16 mouse cellular contexts compared by ENCODE assay signal in the genomic region with DNA sequence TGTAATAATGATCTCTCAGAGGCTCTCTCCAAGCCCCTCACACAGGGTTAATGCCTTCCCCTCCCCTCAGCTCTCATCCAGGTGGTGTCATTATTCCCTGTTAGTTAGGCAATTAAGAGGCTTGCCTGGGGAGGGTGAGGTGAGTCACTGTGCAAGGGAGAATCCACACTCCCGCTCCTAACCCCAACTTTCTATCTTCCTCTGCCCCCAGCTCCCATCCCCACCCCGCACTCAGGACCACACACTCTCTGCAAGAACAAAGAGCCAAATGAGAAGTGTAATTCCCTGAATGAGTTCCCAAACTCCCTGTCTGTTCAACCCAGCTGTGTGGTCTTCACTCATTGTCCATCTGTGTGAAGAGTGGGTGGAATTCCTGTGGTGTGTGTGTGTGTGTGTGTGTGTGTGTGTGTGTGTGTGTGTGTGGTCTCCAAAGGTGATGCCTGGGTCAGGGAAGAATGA.
DNase-seq lines count a peak whose midpoint lies in the region; ATAC-seq lines count a peak whose summit lies in the region.
"Had no signal": no experiment of that assay in that cellular context is flagged by ENCODE, and none has a peak within 500 bp of the region (broad histone marks: within the 10 kb centered on the region; RNA-seq: fewer than 3 reads in every experiment).

No protein-coding gene starts in this region.

- DNase-seq in Muller cell, postnatal 12 days (ENCODE audit: inconsistent ontology term): peak; percentile 91
- DNase-seq in embryonic facial prominence, embryonic 14.5 days (ENCODE audit: low spot score): peak; percentile 76
- DNase-seq in limb, embryonic 10.5 days (ENCODE audit: low spot score): peak; percentile 40
- no peak for DNase-seq in kidney, adult 9 months
- no peak for DNase-seq in adrenal gland, adult 2 months
- DNase-seq: cerebellum, postnatal 36 days; gastrocnemius, postnatal 14 days; liver, postnatal 0 days; thymus, adult 18-20 months had no signal

- H3K9ac ChIP-seq in hindbrain, embryonic 15.5 days: no peak overlapping the region
- no peak overlapping the region for H3K9ac ChIP-seq in hindbrain, embryonic 13.5 days
- no peak overlapping the region for H3K9ac ChIP-seq in embryonic facial prominence, embryonic 14.5 days (ENCODE audit: low read depth, low read length)
- H3K9ac ChIP-seq in liver, embryonic 12.5 days: no peak overlapping the region
- H3K9ac ChIP-seq: heart, embryonic 12.5 days; liver, postnatal 0 days; midbrain, embryonic 13.5 days; neural tube, embryonic 12.5 days had no signal

- ATAC-seq in hindbrain, embryonic 15.5 days (ENCODE audit: low FRiP score, low read depth): peak; percentile 50
- ATAC-seq in hindbrain, embryonic 13.5 days (ENCODE audit: low FRiP score): no peak
- ATAC-seq in embryonic facial prominence, embryonic 14.5 days (ENCODE audit: low read depth): peak; percentile 75
- no peak for ATAC-seq in liver, embryonic 12.5 days
- ATAC-seq: liver, postnatal 0 days; midbrain, embryonic 13.5 days had no signal

- 32% methylated on average over 2 of the region's 2 CpGs for WGBS in hindbrain, embryonic 15.5 days
- WGBS in hindbrain, embryonic 13.5 days: 51% methylated on average over 2 of the region's 2 CpGs
- 39% methylated on average over 2 of the region's 2 CpGs for WGBS in embryonic facial prominence, embryonic 14.5 days
- 38% methylated on average over 2 of the region's 2 CpGs for WGBS in limb, embryonic 10.5 days
- 46% methylated on average over 2 of the region's 2 CpGs for WGBS in liver, embryonic 12.5 days (ENCODE audit: insufficient replicate concordance)

- no peak overlapping the region for H3K27ac ChIP-seq in hindbrain, embryonic 15.5 days (replicated peaks)
- H3K27ac ChIP-seq in hindbrain, embryonic 13.5 days: no peak overlapping the region
- H3K27ac ChIP-seq in embryonic facial prominence, embryonic 14.5 days (replicated peaks; ENCODE audit: low read depth, low read length): 0 out of 2 replicates have a peak overlapping the region, but pooled peaks have one; percentile 15
- H3K27ac ChIP-seq in limb, embryonic 10.5 days: peak overlapping the region; percentile 62
- H3K27ac ChIP-seq in liver, embryonic 12.5 days: no peak overlapping the region
- H3K27ac ChIP-seq: macrophage; midbrain, embryonic 13.5 days; neural tube, embryonic 12.5 days had no signal

- H3K27me3 ChIP-seq in hindbrain, embryonic 15.5 days: no peaks in the 10 kb centered on the region
- H3K27me3 ChIP-seq in hindbrain, embryonic 13.5 days: no peaks in the 10 kb centered on the region
- no peaks in the 10 kb centered on the region for H3K27me3 ChIP-seq in embryonic facial prominence, embryonic 14.5 days (replicated peaks; ENCODE audit: control insufficient read depth, insufficient read depth, low read length)
- no peaks in the 10 kb centered on the region for H3K27me3 ChIP-seq in limb, embryonic 10.5 days (ENCODE audit: low read depth, poor library complexity, severe bottlenecking)
- no peaks in the 10 kb centered on the region for H3K27me3 ChIP-seq in liver, embryonic 12.5 days (replicated peaks)
- H3K27me3 ChIP-seq: heart, embryonic 12.5 days; midbrain, embryonic 13.5 days; neural tube, embryonic 12.5 days had no signal

- no peaks in the 10 kb centered on the region for H3K9me3 ChIP-seq in hindbrain, embryonic 15.5 days
- H3K9me3 ChIP-seq in hindbrain, embryonic 13.5 days: no peaks in the 10 kb centered on the region
- no peaks in the 10 kb centered on the region for H3K9me3 ChIP-seq in embryonic facial prominence, embryonic 14.5 days (ENCODE audit: control insufficient read depth, low read length)
- H3K9me3 ChIP-seq in limb, embryonic 10.5 days (replicated peaks): no peaks in the 10 kb centered on the region
- H3K9me3 ChIP-seq in liver, embryonic 12.5 days (replicated peaks): no peaks in the 10 kb centered on the region
- H3K9me3 ChIP-seq: heart, embryonic 12.5 days; midbrain, embryonic 13.5 days; neural tube, embryonic 12.5 days had no signal

- H3K4me3 ChIP-seq in hindbrain, embryonic 15.5 days: no peak overlapping the region
- no peak overlapping the region for H3K4me3 ChIP-seq in hindbrain, embryonic 13.5 days
- H3K4me3 ChIP-seq in embryonic facial prominence, embryonic 14.5 days (ENCODE audit: low read depth, low read length): no peak overlapping the region
- no peak overlapping the region for H3K4me3 ChIP-seq in limb, embryonic 10.5 days
- H3K4me3 ChIP-seq in liver, embryonic 12.5 days: no peak overlapping the region
- H3K4me3 ChIP-seq: heart, embryonic 12.5 days; midbrain, embryonic 13.5 days; neural tube, embryonic 12.5 days had no signal

- H3K4me1 ChIP-seq in hindbrain, embryonic 15.5 days (replicated peaks): peaks cover 13% of the 10 kb centered on the region
- H3K4me1 ChIP-seq in hindbrain, embryonic 13.5 days (replicated peaks): peaks cover 22% of the 10 kb centered on the region
- H3K4me1 ChIP-seq in embryonic facial prominence, embryonic 14.5 days (ENCODE audit: control insufficient read depth, insufficient read depth, low read length): peaks cover 11% of the 10 kb centered on the region
- H3K4me1 ChIP-seq in limb, embryonic 10.5 days: peaks cover 25% of the 10 kb centered on the region
- H3K4me1 ChIP-seq in liver, embryonic 12.5 days: no peaks in the 10 kb centered on the region
- H3K4me1 ChIP-seq: heart, embryonic 12.5 days had no signal

- no peak overlapping the region for H3K4me2 ChIP-seq in hindbrain, embryonic 15.5 days
- H3K4me2 ChIP-seq in hindbrain, embryonic 13.5 days: no peak overlapping the region
- no peak overlapping the region for H3K4me2 ChIP-seq in embryonic facial prominence, embryonic 14.5 days (ENCODE audit: low read depth, low read length)
- no peak overlapping the region for H3K4me2 ChIP-seq in liver, embryonic 12.5 days
- H3K4me2 ChIP-seq: heart, embryonic 12.5 days; midbrain, embryonic 13.5 days; neural tube, embryonic 12.5 days had no signal

- H3K36me3 ChIP-seq in hindbrain, embryonic 15.5 days: no peaks in the 10 kb centered on the region
- no peaks in the 10 kb centered on the region for H3K36me3 ChIP-seq in hindbrain, embryonic 13.5 days
- no peaks in the 10 kb centered on the region for H3K36me3 ChIP-seq in embryonic facial prominence, embryonic 14.5 days (ENCODE audit: control insufficient read depth, insufficient read depth, low read length)
- H3K36me3 ChIP-seq in limb, embryonic 10.5 days: no peaks in the 10 kb centered on the region
- H3K36me3 ChIP-seq in liver, embryonic 12.5 days: no peaks in the 10 kb centered on the region
- H3K36me3 ChIP-seq: heart, embryonic 12.5 days; midbrain, embryonic 13.5 days; neural tube, embryonic 12.5 days had no signal

Comparison
In these comparisons a context has a peak if more than half of its experiments do, and no peak if none do; other contexts are left out.
1. ATAC-seq: peak in hindbrain, embryonic 15.5 days (single experiment) and embryonic facial prominence, embryonic 14.5 days (single experiment); none in hindbrain, embryonic 13.5 days (single experiment) and liver, embryonic 12.5 days (single experiment).
2. H3K27ac ChIP-seq: peak in embryonic facial prominence, embryonic 14.5 days (single experiment) and limb, embryonic 10.5 days (single experiment); none in hindbrain, embryonic 15.5 days (single experiment), hindbrain, embryonic 13.5 days (single experiment) and liver, embryonic 12.5 days (single experiment).
3. DNase-seq: peak in Muller cell, postnatal 12 days (single experiment), embryonic facial prominence, embryonic 14.5 days (single experiment) and limb, embryonic 10.5 days (single experiment); none in kidney, adult 9 months (single experiment) and adrenal gland, adult 2 months (single experiment).